Mouse (Mus musculus): ENCODE data around the gene Wdr5. TPM values are rescaled to one million over a fixed set of nuclear protein-coding genes. Genes with fewer than 3 reads are reported as not detected.
A peak's percentile ranks its signal among the peaks of the same experiment; 100 is the strongest.
"Not testable (repeated sequence)": the region's sequence is repeated elsewhere in the genome, so short reads cannot be mapped to it uniquely, and the experiment has no call there.

Wdr5 gene
- polyA plus RNA-seq, 1 experiment, result 25.4 TPM

- Histone ChIP-seq H3K4me3 (ENCODE audit: insufficient read depth, low read length) (peak overlapping the region; percentile 97), H3K4me1 (ENCODE audit: control insufficient read depth, insufficient read depth, low read length) (peaks cover 19% of the 10 kb centered on the region), H3K27ac (ENCODE audit: insufficient read depth, low read depth, low read length) (peak overlapping the region; percentile 14)
- TF ChIP-seq CTCF (IDR thresholded peaks at IDR 0.05; ENCODE audit: low read depth, low read length) (no peak), POLR2A (IDR thresholded peaks at IDR 0.05; ENCODE audit: borderline replicate concordance, low read depth, low read length) (no peak)
These were observed 597 bp downstream of the Wdr5 start for GRCm38 (mm10) chr2:27515341-27516166.

- TF ChIP-seq CTCF (IDR thresholded peaks at IDR 0.05; ENCODE audit: low read depth, low read length) (no peak), POLR2A (IDR thresholded peaks at IDR 0.05; ENCODE audit: borderline replicate concordance, low read depth, low read length) (no peak)
- Histone ChIP-seq H3K27ac (ENCODE audit: insufficient read depth, low read depth, low read length) (no peak overlapping the region), H3K4me1 (ENCODE audit: control insufficient read depth, insufficient read depth, low read length) (peaks cover 19% of the 10 kb centered on the region), H3K4me3 (ENCODE audit: insufficient read depth, low read length) (peak overlapping the region; percentile 97)
These were observed 1.3 kb downstream of the Wdr5 start for GRCm38 (mm10) chr2:27516289-27516688.

- no peak overlapping the region for H3K4me3 ChIP-seq (ENCODE audit: insufficient read depth, low read length)
- TF ChIP-seq CTCF (IDR thresholded peaks at IDR 0.05; ENCODE audit: low read depth, low read length) (no peak), POLR2A (IDR thresholded peaks at IDR 0.05; ENCODE audit: borderline replicate concordance, low read depth, low read length) (no peak)
- no peak overlapping the region for H3K27ac ChIP-seq (ENCODE audit: insufficient read depth, low read depth, low read length)
- H3K4me1 ChIP-seq (ENCODE audit: control insufficient read depth, insufficient read depth, low read length), result peaks cover 16% of the 10 kb centered on the region
These were observed 3.3 kb downstream of the Wdr5 start for GRCm38 (mm10) chr2:27518283-27518682.

- H3K4me1 ChIP-seq (ENCODE audit: control insufficient read depth, insufficient read depth, low read length), result peaks cover 11% of the 10 kb centered on the region
- not testable (repeated sequence) for H3K27ac ChIP-seq (ENCODE audit: insufficient read depth, low read depth, low read length); H3K4me3 ChIP-seq (ENCODE audit: insufficient read depth, low read length)
These were observed 23.7 kb downstream of the Wdr5 start for GRCm38 (mm10) chr2:27538455-27539330.

GRCm38 (mm10) chr2:27539336-27539735 is 24.4 kb downstream of the Wdr5 start:
- Histone ChIP-seq H3K4me1 (ENCODE audit: control insufficient read depth, insufficient read depth, low read length) (peaks cover 11% of the 10 kb centered on the region), H3K27ac (ENCODE audit: insufficient read depth, low read depth, low read length) (no peak overlapping the region), H3K4me3 (ENCODE audit: insufficient read depth, low read length) (no peak overlapping the region)
- TF ChIP-seq CTCF (IDR thresholded peaks at IDR 0.05; ENCODE audit: low read depth, low read length), result no peak
- no peak for TF ChIP-seq POLR2A (IDR thresholded peaks at IDR 0.05; ENCODE audit: borderline replicate concordance, low read depth, low read length)

GRCm38 (mm10) chr2:27539772-27540514 is 25.0 kb downstream of the Wdr5 start:
- peak overlapping the region; percentile 62 for H3K4me3 ChIP-seq (ENCODE audit: insufficient read depth, low read length)
- H3K4me1 ChIP-seq (ENCODE audit: control insufficient read depth, insufficient read depth, low read length), result peaks cover 11% of the 10 kb centered on the region
- H3K27ac ChIP-seq (ENCODE audit: insufficient read depth, low read depth, low read length), result peak overlapping the region; percentile 66
- no peak for TF ChIP-seq POLR2A (IDR thresholded peaks at IDR 0.05; ENCODE audit: borderline replicate concordance, low read depth, low read length)
- no peak for TF ChIP-seq CTCF (IDR thresholded peaks at IDR 0.05; ENCODE audit: low read depth, low read length)

GRCm38 (mm10) chr2:27540515-27540836 is 25.5 kb downstream of the Wdr5 start:
- TF ChIP-seq POLR2A (IDR thresholded peaks at IDR 0.05; ENCODE audit: borderline replicate concordance, low read depth, low read length) (no peak), CTCF (IDR thresholded peaks at IDR 0.05; ENCODE audit: low read depth, low read length) (no peak)
- Histone ChIP-seq H3K4me3 (ENCODE audit: insufficient read depth, low read length) (peak overlapping the region; percentile 62), H3K4me1 (ENCODE audit: control insufficient read depth, insufficient read depth, low read length) (peaks cover 11% of the 10 kb centered on the region), H3K27ac (ENCODE audit: insufficient read depth, low read depth, low read length) (peak overlapping the region; percentile 66)

GRCm38 (mm10) chr2:27541225-27541624 is 26.3 kb downstream of the Wdr5 start:
- H3K27ac ChIP-seq (ENCODE audit: insufficient read depth, low read depth, low read length), result no peak overlapping the region

GRCm38 (mm10) chr2:27544613-27545012 is 29.7 kb downstream of the Wdr5 start:
- Histone ChIP-seq H3K27ac (ENCODE audit: insufficient read depth, low read depth, low read length) (no peak overlapping the region), H3K4me1 (ENCODE audit: control insufficient read depth, insufficient read depth, low read length) (peaks cover 8% of the 10 kb centered on the region), H3K4me3 (ENCODE audit: insufficient read depth, low read length) (no peak overlapping the region)
- TF ChIP-seq CTCF (IDR thresholded peaks at IDR 0.05; ENCODE audit: low read depth, low read length), result no peak
- TF ChIP-seq POLR2A (IDR thresholded peaks at IDR 0.05; ENCODE audit: borderline replicate concordance, low read depth, low read length), result no peak

More at GRCm38 (mm10) chr2:27541225-27541624, 26.3 kb downstream of the Wdr5 start:
- Histone ChIP-seq H3K4me3 (ENCODE audit: insufficient read depth, low read length) (no peak overlapping the region), H3K4me1 (ENCODE audit: control insufficient read depth, insufficient read depth, low read length) (peaks cover 11% of the 10 kb centered on the region)
- TF ChIP-seq CTCF (IDR thresholded peaks at IDR 0.05; ENCODE audit: low read depth, low read length), result no peak
- no peak for TF ChIP-seq POLR2A (IDR thresholded peaks at IDR 0.05; ENCODE audit: borderline replicate concordance, low read depth, low read length)

GRCm38 (mm10) chr2:27545517-27545916 is 30.6 kb downstream of the Wdr5 start:
- not testable (repeated sequence) for H3K4me3 ChIP-seq (ENCODE audit: insufficient read depth, low read length)

GRCm38 (mm10) chr2:27546041-27546440 is 31.1 kb downstream of the Wdr5 start:
- H3K4me3 ChIP-seq (ENCODE audit: insufficient read depth, low read length); H3K4me1 ChIP-seq (ENCODE audit: control insufficient read depth, insufficient read depth, low read length); H3K27ac ChIP-seq (ENCODE audit: insufficient read depth, low read depth, low read length): not testable (repeated sequence)

More at GRCm38 (mm10) chr2:27545517-27545916, 30.6 kb downstream of the Wdr5 start:
- H3K27ac ChIP-seq (ENCODE audit: insufficient read depth, low read depth, low read length); H3K4me1 ChIP-seq (ENCODE audit: control insufficient read depth, insufficient read depth, low read length): not testable (repeated sequence)

Measured in bone marrow macrophage, adult 2 months (primary cell).